Mouse (Mus musculus) MEL (cell line): Measurements from ENCODE around the gene Tnrc18. TPM values are rescaled to one million over a fixed set of nuclear protein-coding genes. Genes with fewer than 3 reads are reported as not detected.

ENCODE experiments used
- DNase-seq: peaks from one replicate; pipeline ENCODE4 v3.0.0; 2011; ENCODE audit warnings: low read depth, low spot score
- H3K27ac ChIP-seq: 2 replicates; pipeline ENCODE4 v1.5.1; 2012; ENCODE audit warnings: low read depth, mild to moderate bottlenecking, control low read depth, low read length, moderate library complexity; ENCODE audit not compliant: control insufficient read depth
- H3K27me3 ChIP-seq, 2 experiments: fragments of 150-350 bp in 1 of 2; sonication (generic) in 1 of 2; 2 replicates each; pipeline ENCODE4 v1.6.1; 2012; ENCODE audit warnings: low read length in 2 of 2, mild to moderate bottlenecking in 2 of 2, improper control_type of control experiment in 1 of 2, moderate library complexity in 1 of 2; ENCODE audit not compliant: insufficient read depth in 2 of 2, control insufficient read depth in 1 of 2
- H3K36me3 ChIP-seq, 2 experiments: 2 replicates each; pipeline ENCODE4 v1.6.1; 2012 to 2014; ENCODE audit warnings: low read length in 2 of 2, improper control_type of control experiment in 1 of 2, inconsistent platforms in 1 of 2, mild to moderate bottlenecking in 1 of 2; ENCODE audit not compliant: insufficient read depth in 2 of 2, control insufficient read depth in 1 of 2
- H3K4me1 ChIP-seq, 2 experiments: fragments of 150-350 bp in 1 of 2; sonication (generic) in 1 of 2; 2 replicates each; pipeline ENCODE4 v1.6.1; 2012; ENCODE audit warnings: low read length in 2 of 2, improper control_type of control experiment in 1 of 2, mild to moderate bottlenecking in 1 of 2; ENCODE audit not compliant: insufficient read depth in 2 of 2, control insufficient read depth in 1 of 2
- H3K4me3 ChIP-seq, 2 experiments: fragments of 150-350 bp in 1 of 2; sonication (generic) in 1 of 2; 2 replicates each; pipeline ENCODE4 v1.5.1; 2012; ENCODE audit warnings: low read depth in 2 of 2, low read length in 2 of 2, mild to moderate bottlenecking in 2 of 2, moderate library complexity in 2 of 2, control low read depth in 1 of 2, improper control_type of control experiment in 1 of 2; ENCODE audit not compliant: control insufficient read depth in 1 of 2, insufficient read depth in 1 of 2
- H3K79me2 ChIP-seq: 2 replicates; pipeline ENCODE4 v1.6.1; 2012; ENCODE audit warnings: mild to moderate bottlenecking, low read length, moderate library complexity; ENCODE audit not compliant: control insufficient read depth, poor library complexity, insufficient read depth
- H3K9ac ChIP-seq: 2 replicates; pipeline ENCODE4 v1.6.1; 2012; ENCODE audit warnings: low read depth, mild to moderate bottlenecking, control low read depth, low read length, moderate library complexity; ENCODE audit not compliant: control insufficient read depth, poor library complexity, severe bottlenecking
- H3K9me3 ChIP-seq: fragments of 150-350 bp; sonication (generic); replicated peaks from 2 replicates; pipeline ENCODE4 v1.6.1; 2012; ENCODE audit warnings: mild to moderate bottlenecking, low read length, improper control_type of control experiment, moderate library complexity; ENCODE audit not compliant: insufficient read depth
- CHD2 ChIP-seq: IDR thresholded peaks from 2 replicates; pipeline ENCODE4 v1.6.1; 2011; ENCODE audit warnings: low read length, improper control_type of control experiment
- CTCF ChIP-seq, 3 experiments: IDR thresholded peaks in 2 of 3; conservative IDR thresholded peaks in 1 of 3; 2 replicates each; pipeline ENCODE4 v1.5.1; 2011 to 2012; ENCODE audit warnings: low read length in 3 of 3, low read depth in 2 of 3, mild to moderate bottlenecking in 2 of 3, improper control_type of control experiment in 1 of 3, inconsistent platforms in 1 of 3, mixed read lengths in 1 of 3, moderate library complexity in 1 of 3; ENCODE audit not compliant: control insufficient read depth in 1 of 3, insufficient read depth in 1 of 3, poor library complexity in 1 of 3, severe bottlenecking in 1 of 3
- E2F4 ChIP-seq: IDR thresholded peaks from 2 replicates; pipeline ENCODE4 v1.6.1; 2011; ENCODE audit warnings: low read depth, low read length, improper control_type of control experiment, borderline replicate concordance
- ELF1 ChIP-seq: IDR thresholded peaks from 2 replicates; pipeline ENCODE4 v1.6.1; 2014; ENCODE audit warnings: low read depth, mild to moderate bottlenecking, inconsistent platforms, low read length, improper control_type of control experiment, moderate library complexity
- GABPA ChIP-seq: IDR thresholded peaks from 2 replicates; pipeline ENCODE4 v1.6.1; 2012; ENCODE audit warnings: low read depth, mild to moderate bottlenecking, inconsistent platforms, low read length, improper control_type of control experiment, moderate library complexity
- HCFC1 ChIP-seq: IDR thresholded peaks from 2 replicates; pipeline ENCODE4 v1.6.1; 2012; ENCODE audit warnings: low read depth, mild to moderate bottlenecking, inconsistent platforms, low read length, improper control_type of control experiment, moderate library complexity
- KAT2A ChIP-seq: conservative IDR thresholded peaks from 2 replicates; pipeline ENCODE4 v1.6.1; 2012; ENCODE audit warnings: low read depth, low read length, improper control_type of control experiment, inconsistent platforms
- MAZ ChIP-seq: IDR thresholded peaks from 2 replicates; pipeline ENCODE4 v1.6.1; 2012; ENCODE audit warnings: low read depth, mild to moderate bottlenecking, inconsistent platforms, low read length, improper control_type of control experiment
- MEF2A ChIP-seq: IDR thresholded peaks from 2 replicates; pipeline ENCODE4 v1.6.1; 2014; ENCODE audit warnings: low read depth, mild to moderate bottlenecking, inconsistent platforms, low read length, improper control_type of control experiment; ENCODE audit not compliant: poor library complexity, insufficient replicate concordance, severe bottlenecking; ENCODE audit errors: extremely low read depth
- MXI1 ChIP-seq: IDR thresholded peaks from 2 replicates; pipeline ENCODE4 v1.6.1; 2011; ENCODE audit warnings: mild to moderate bottlenecking, low read depth, low read length, improper control_type of control experiment
- POLR2AphosphoS5 ChIP-seq: IDR thresholded peaks from 2 replicates; pipeline ENCODE4 v1.6.1; 2012; ENCODE audit warnings: low read depth, borderline replicate concordance, mild to moderate bottlenecking, inconsistent platforms, low read length, moderate library complexity, mixed read lengths
- RAD21 ChIP-seq: IDR thresholded peaks from 2 replicates; pipeline ENCODE4 v1.6.1; 2011; ENCODE audit warnings: mild to moderate bottlenecking, low read depth, low read length, improper control_type of control experiment
- RCOR1 ChIP-seq: IDR thresholded peaks from 2 replicates; pipeline ENCODE4 v1.6.1; 2012; ENCODE audit warnings: low read depth, mild to moderate bottlenecking, inconsistent platforms, low read length, improper control_type of control experiment
- SIN3A ChIP-seq: IDR thresholded peaks from 2 replicates; pipeline ENCODE4 v1.6.1; 2012; ENCODE audit warnings: low read length, improper control_type of control experiment, inconsistent platforms
- TBP ChIP-seq: IDR thresholded peaks from 2 replicates; pipeline ENCODE4 v1.8.0; 2011; ENCODE audit warnings: low read depth, low read length, improper control_type of control experiment
- TCF12 ChIP-seq: IDR thresholded peaks from 2 replicates; pipeline ENCODE4 v1.6.1; 2014; ENCODE audit warnings: low read depth, mild to moderate bottlenecking, inconsistent platforms, low read length, improper control_type of control experiment, moderate library complexity
- USF1 ChIP-seq: IDR thresholded peaks from 2 replicates; pipeline ENCODE4 v1.6.1; 2014; ENCODE audit warnings: low read depth, mild to moderate bottlenecking, inconsistent platforms, low read length, improper control_type of control experiment, moderate library complexity
- ZC3H11A ChIP-seq: IDR thresholded peaks from 2 replicates; pipeline ENCODE4 v1.6.1; 2012; ENCODE audit warnings: low read depth, mild to moderate bottlenecking, inconsistent platforms, low read length, improper control_type of control experiment
- ZMIZ1 ChIP-seq: IDR thresholded peaks from 2 replicates; pipeline ENCODE4 v1.6.1; 2012; ENCODE audit warnings: low read depth, mild to moderate bottlenecking, inconsistent platforms, low read length, improper control_type of control experiment, moderate library complexity
- ZNF384 ChIP-seq: IDR thresholded peaks from 2 replicates; pipeline ENCODE4 v1.6.1; 2012; ENCODE audit warnings: low read depth, mild to moderate bottlenecking, inconsistent platforms, low read length, improper control_type of control experiment
- polyA plus RNA-seq, 2 experiments: library from polyadenylated mRNA; stranded (reverse) in 1 of 2; unstranded in 1 of 2; fragments of >175 nt in 1 of 2; fragments of >200 nt in 1 of 2; gene quantifications; 2 replicates each; pipeline versions ENCODE4 v1.2.1 to v1.2.4; 2012; ENCODE audit warnings: low replicate concordance in 2 of 2, low read depth in 1 of 2; ENCODE audit not compliant: insufficient read length in 2 of 2, insufficient read depth in 1 of 2, missing spikeins in 1 of 2
- total RNA-seq: library from RNA; depleted of rRNA; stranded (reverse); fragments of 300-350 nt; gene quantifications from 2 replicates; pipeline ENCODE4 v1.2.3, GENCODE M21; 2012

Gene Tnrc18
- total and polyA plus RNA-seq, 3 experiments = 0.31 to 3.4 TPM; not detected in 1

GRCm38 (mm10) chr5:142697742-142698141 lies 119.7 kb downstream of the Tnrc18 start:
- TF ChIP-seq MEF2A (no peak), GABPA (no peak), MAZ (no peak), MXI1 (no peak), USF1 (no peak), ZMIZ1 (no peak), E2F4 (no peak), TBP (no peak), CTCF (IDR thresholded peaks at IDR 0.05 in 2 of 3, conservative IDR thresholded peaks at IDR 0.05 in 1 of 3; ENCODE audit: control insufficient read depth in 1 of 3, insufficient read depth in 1 of 3, low read depth in 2 of 3, low read length in 3 of 3, poor library complexity in 1 of 3, severe bottlenecking in 1 of 3) (no peak), RCOR1 (no peak), TCF12 (no peak), POLR2AphosphoS5 (no peak)
- DNase-seq = no peak
- Histone ChIP-seq H3K9me3 (no peaks in the 10 kb centered on the region), H3K9ac (no peak overlapping the region), H3K4me3 (no peak overlapping the region), H3K27me3 (no peaks in the 10 kb centered on the region; a peak in 1 of 4 replicates), H3K27ac (no peak overlapping the region), H3K79me2 (no peaks in the 10 kb centered on the region), H3K36me3 (no peaks in the 10 kb centered on the region), H3K4me1 (no peaks in the 10 kb centered on the region)

GRCm38 (mm10) chr5:142696865-142697264 lies 120.6 kb downstream of the Tnrc18 start:
- no peaks in the 10 kb centered on the region for H3K36me3 ChIP-seq
- no peaks in the 10 kb centered on the region; a peak in 1 of 4 replicates for H3K27me3 ChIP-seq
- no peak overlapping the region for H3K9ac ChIP-seq
- no peak overlapping the region for H3K27ac ChIP-seq
- no peaks in the 10 kb centered on the region for H3K79me2 ChIP-seq
- TF ChIP-seq ZNF384 = no peak
- TF ChIP-seq CHD2 = no peak
- TF ChIP-seq KAT2A = no peak
- TF ChIP-seq HCFC1 = no peak
- TF ChIP-seq ZMIZ1 = no peak
- no peak for TF ChIP-seq GABPA
- TF ChIP-seq SIN3A = no peak
- no peak for TF ChIP-seq USF1
- TF ChIP-seq ZC3H11A = no peak
- no peak for TF ChIP-seq ELF1
- TF ChIP-seq RAD21 = no peak
- no peak for TF ChIP-seq MXI1
- TF ChIP-seq CTCF (IDR thresholded peaks at IDR 0.05 in 2 of 3, conservative IDR thresholded peaks at IDR 0.05 in 1 of 3; ENCODE audit: control insufficient read depth in 1 of 3, insufficient read depth in 1 of 3, low read depth in 2 of 3, low read length in 3 of 3, poor library complexity in 1 of 3, severe bottlenecking in 1 of 3) = no peak
- no peak overlapping the region for H3K4me3 ChIP-seq
- no peaks in the 10 kb centered on the region for H3K4me1 ChIP-seq
- H3K9me3 ChIP-seq = no peaks in the 10 kb centered on the region
- no peak for DNase-seq
